Mouse (Mus musculus) heart, postnatal 0 days (tissue): ENCODE data around the gene D630039A03Rik.

Experiments used
- CTCF ChIP-seq: IDR thresholded peaks from 2 replicates; pipeline ENCODE4 v1.5.1; 2016; ENCODE audit warnings: antibody characterized with exemption, control low read depth, low read depth
- EP300 ChIP-seq: IDR thresholded peaks from 2 replicates; pipeline ENCODE4 v1.6.1; 2016; ENCODE audit warnings: antibody characterized with exemption, low read depth

DNA sequence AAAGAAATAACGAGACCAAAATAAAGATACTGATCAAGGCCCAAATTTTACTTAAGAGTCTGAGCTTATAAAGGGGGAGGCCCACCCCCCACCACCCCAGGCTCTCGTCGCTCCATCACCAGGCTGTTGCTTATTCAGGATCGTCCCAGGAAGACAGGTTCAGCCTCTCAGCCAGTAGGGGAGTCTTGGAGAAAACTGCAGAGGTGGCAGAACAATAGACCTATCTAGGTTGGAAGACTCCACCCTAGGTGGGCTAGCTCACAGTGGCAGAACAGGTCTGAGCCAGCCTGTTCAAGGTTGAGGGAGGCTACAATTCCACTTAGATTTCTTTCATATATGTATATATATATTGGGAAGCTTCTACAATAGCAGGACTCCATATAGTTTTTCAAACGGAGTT lies 18.1 kb upstream of the D630039A03Rik start:
- no peak for TF ChIP-seq EP300
- TF ChIP-seq CTCF, result no peak
